Mouse (Mus musculus): ENCODE results near the gene Fjx1. TPM values are rescaled to one million over a fixed set of nuclear protein-coding genes. Genes with fewer than 3 reads are reported as not detected.
A peak's percentile ranks its signal among the peaks of the same experiment; 100 is the strongest.

Gene Fjx1
- polyA plus RNA-seq, 1 experiment from 2014 or later = 3.9 TPM

GRCm38 (mm10) chr2:102406324-102407304, 45.7 kb downstream of the Fjx1 start:
- no peaks in the 10 kb centered on the region for H3K9me3 ChIP-seq (replicated peaks; ENCODE audit: control insufficient read depth, low read length)
- no peak for ATAC-seq (ENCODE audit: insufficient read depth, low FRiP score)
- WGBS = 51% methylated on average over 4 of the region's 4 CpGs
- H3K4me1 ChIP-seq (ENCODE audit: control insufficient read depth, insufficient read depth, low read length) = peaks cover 15% of the 10 kb centered on the region
- H3K36me3 ChIP-seq (ENCODE audit: control insufficient read depth, insufficient read depth, low read length) = no peaks in the 10 kb centered on the region
- no peaks in the 10 kb centered on the region for H3K27me3 ChIP-seq (ENCODE audit: control insufficient read depth, insufficient read depth, low read length)
- peak overlapping the region; percentile 47 for H3K4me2 ChIP-seq (ENCODE audit: low read depth, low read length)
- 0 out of 2 replicates have a peak overlapping the region, but pooled peaks have one; percentile 6 for H3K27ac ChIP-seq (ENCODE audit: low read length)
- peak overlapping the region; percentile 26 for H3K4me3 ChIP-seq (replicated peaks; ENCODE audit: low read length)
- no peak overlapping the region; the same call in 1 of the 2 replicates for H3K9ac ChIP-seq (ENCODE audit: low read length)

GRCm38 (mm10) chr2:102403982-102404381, 48.3 kb downstream of the Fjx1 start:
- peaks cover 31% of the 10 kb centered on the region for H3K4me1 ChIP-seq (ENCODE audit: control insufficient read depth, insufficient read depth, low read length)
- ATAC-seq (ENCODE audit: insufficient read depth, low FRiP score) = no peak
- no peak overlapping the region for H3K9ac ChIP-seq (ENCODE audit: low read length)
- no peak overlapping the region for H3K27ac ChIP-seq (ENCODE audit: low read length)
- H3K4me3 ChIP-seq (replicated peaks; ENCODE audit: low read length) = no peak overlapping the region
- H3K9me3 ChIP-seq (replicated peaks; ENCODE audit: control insufficient read depth, low read length) = no peaks in the 10 kb centered on the region
- H3K27me3 ChIP-seq (ENCODE audit: control insufficient read depth, insufficient read depth, low read length) = no peaks in the 10 kb centered on the region
- no peak overlapping the region for H3K4me2 ChIP-seq (ENCODE audit: low read depth, low read length)
- 87% methylated on average over 5 of the region's 5 CpGs for WGBS
- no peaks in the 10 kb centered on the region for H3K36me3 ChIP-seq (ENCODE audit: control insufficient read depth, insufficient read depth, low read length)

- no peaks in the 10 kb centered on the region for H3K27me3 ChIP-seq (ENCODE audit: control insufficient read depth, insufficient read depth, low read length)
- H3K4me3 ChIP-seq (replicated peaks; ENCODE audit: low read length) = no peak overlapping the region
- ATAC-seq (ENCODE audit: insufficient read depth, low FRiP score) = no peak
- WGBS = 81% methylated on average over 4 of the region's 4 CpGs
- no peaks in the 10 kb centered on the region for H3K9me3 ChIP-seq (replicated peaks; ENCODE audit: control insufficient read depth, low read length)
- no peak overlapping the region for H3K4me2 ChIP-seq (ENCODE audit: low read depth, low read length)
- H3K4me1 ChIP-seq (ENCODE audit: control insufficient read depth, insufficient read depth, low read length) = peaks cover 31% of the 10 kb centered on the region
- no peak overlapping the region for H3K9ac ChIP-seq (ENCODE audit: low read length)
- no peak overlapping the region for H3K27ac ChIP-seq (ENCODE audit: low read length)
- no peaks in the 10 kb centered on the region for H3K36me3 ChIP-seq (ENCODE audit: control insufficient read depth, insufficient read depth, low read length)
Observed at GRCm38 (mm10) chr2:102403306-102403705, 49.0 kb downstream of the Fjx1 start.

GRCm38 (mm10) chr2:102401352-102401692, 51.0 kb downstream of the Fjx1 start:
- no peaks in the 10 kb centered on the region for H3K27me3 ChIP-seq (ENCODE audit: control insufficient read depth, insufficient read depth, low read length)
- peak overlapping the region; percentile 87 for H3K4me2 ChIP-seq (ENCODE audit: low read depth, low read length)
- H3K9ac ChIP-seq (ENCODE audit: low read length) = peak overlapping the region; percentile 95
- peaks cover 19% of the 10 kb centered on the region for H3K4me1 ChIP-seq (ENCODE audit: control insufficient read depth, insufficient read depth, low read length)
- peak overlapping the region; percentile 95 for H3K27ac ChIP-seq (ENCODE audit: low read length)
- H3K4me3 ChIP-seq (replicated peaks; ENCODE audit: low read length) = peak overlapping the region; percentile 68
- 9% methylated on average over 6 of the region's 6 CpGs for WGBS
- H3K9me3 ChIP-seq (replicated peaks; ENCODE audit: control insufficient read depth, low read length) = no peaks in the 10 kb centered on the region
- H3K36me3 ChIP-seq (ENCODE audit: control insufficient read depth, insufficient read depth, low read length) = no peaks in the 10 kb centered on the region
- no peak for ATAC-seq (ENCODE audit: insufficient read depth, low FRiP score)

- no peaks in the 10 kb centered on the region for H3K36me3 ChIP-seq (ENCODE audit: control insufficient read depth, insufficient read depth, low read length)
- under 1% methylated on average over 93 of the region's 94 CpGs for WGBS
- H3K4me3 ChIP-seq (replicated peaks; ENCODE audit: low read length) = peak overlapping the region; percentile 68
- peaks cover 16% of the 10 kb centered on the region for H3K4me1 ChIP-seq (ENCODE audit: control insufficient read depth, insufficient read depth, low read length)
- peak overlapping the region; percentile 95 for H3K27ac ChIP-seq (ENCODE audit: low read length)
- H3K9me3 ChIP-seq (replicated peaks; ENCODE audit: control insufficient read depth, low read length) = no peaks in the 10 kb centered on the region
- no peaks in the 10 kb centered on the region for H3K27me3 ChIP-seq (ENCODE audit: control insufficient read depth, insufficient read depth, low read length)
- ATAC-seq (ENCODE audit: insufficient read depth, low FRiP score) = peak; percentile 93
- peak overlapping the region; percentile 87 for H3K4me2 ChIP-seq (ENCODE audit: low read depth, low read length)
- peak overlapping the region; percentile 95 for H3K9ac ChIP-seq (ENCODE audit: low read length)
Observed at GRCm38 (mm10) chr2:102400605-102401351, 51.5 kb downstream of the Fjx1 start.

- H3K4me3 ChIP-seq (replicated peaks; ENCODE audit: low read length) = peak overlapping the region; percentile 68
- peak overlapping the region; percentile 95 for H3K27ac ChIP-seq (ENCODE audit: low read length)
- peak; percentile 2; the same call in 1 of the 2 replicates for ATAC-seq (ENCODE audit: insufficient read depth, low FRiP score)
- no peaks in the 10 kb centered on the region for H3K27me3 ChIP-seq (ENCODE audit: control insufficient read depth, insufficient read depth, low read length)
- H3K4me2 ChIP-seq (ENCODE audit: low read depth, low read length) = peak overlapping the region; percentile 87
- WGBS = 35% methylated on average over 48 of the region's 48 CpGs
- H3K9me3 ChIP-seq (replicated peaks; ENCODE audit: control insufficient read depth, low read length) = no peaks in the 10 kb centered on the region
- peak overlapping the region; percentile 95 for H3K9ac ChIP-seq (ENCODE audit: low read length)
- peaks cover 16% of the 10 kb centered on the region for H3K4me1 ChIP-seq (ENCODE audit: control insufficient read depth, insufficient read depth, low read length)
- no peaks in the 10 kb centered on the region for H3K36me3 ChIP-seq (ENCODE audit: control insufficient read depth, insufficient read depth, low read length)
Observed at GRCm38 (mm10) chr2:102399864-102400604, 52.3 kb downstream of the Fjx1 start.

Other genes with a start within 250 kb of the Fjx1 start
- gene Trim44, start 44.7 kb downstream of the Fjx1 start, polyA plus RNA-seq (2015; fragmentation: Nextera tagmentation; extraction: Ambion mirVana) = 13.8 and 16.2 TPM in 2 replicates
- gene Pamr1, start 97.5 kb upstream of the Fjx1 start, polyA plus RNA-seq (2015; fragmentation: Nextera tagmentation; extraction: Ambion mirVana) = 34.5 and 35.2 TPM in 2 replicates
- 0.75 and 1.0 TPM in 2 replicates for gene Slc1a2, start 206.2 kb upstream of the Fjx1 start, polyA plus RNA-seq (2015; fragmentation: Nextera tagmentation; extraction: Ambion mirVana)

Measured in stomach, embryonic 16.5 days (tissue).